Mouse (Mus musculus): ENCODE results near the gene Cenpb.

DNA sequence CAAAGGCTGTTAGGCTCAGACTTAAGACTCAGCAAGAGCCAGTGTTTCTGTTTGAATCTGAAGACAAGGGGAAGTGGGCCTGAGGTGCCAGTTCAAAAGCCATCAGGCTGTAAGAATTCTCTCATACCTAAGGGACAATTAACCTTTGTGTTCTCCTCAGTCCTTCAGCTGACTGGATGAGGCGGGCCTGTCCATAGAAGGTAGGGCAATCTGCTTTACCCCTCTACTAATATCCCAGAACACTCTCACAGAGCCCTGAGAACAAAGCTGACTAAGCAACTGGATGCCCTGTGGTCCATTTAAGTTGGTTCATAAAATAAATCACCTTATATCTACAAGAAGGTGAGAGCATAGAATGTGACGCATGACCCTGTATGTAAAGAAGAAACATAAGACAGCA lies 13.7 kb downstream of the Cenpb start:
- TF ChIP-seq CTCF (IDR thresholded peaks at IDR 0.05; ENCODE audit: low read depth), result no peak
- no peak for TF ChIP-seq EP300 (optimal IDR thresholded peaks at IDR 0.05)
